Comparison of ENCODE assay signal across 8 mouse cellular contexts in genomic region chr14:105176381-105177168, GRCm38 (mm10). TPM values are rescaled to one million over a fixed set of nuclear protein-coding genes. Genes with fewer than 3 reads are reported as not detected.
DNase-seq lines count a peak whose midpoint lies in the region; ATAC-seq and TF ChIP-seq lines count a peak whose summit lies in the region.

No protein-coding gene starts in this region.

- no peak for TF ChIP-seq CTCF in kidney, adult 2 months (conservative IDR thresholded peaks at IDR 0.05; ENCODE audit: insufficient read depth, insufficient read length, low read depth, low read length)
- TF ChIP-seq CTCF in liver, embryonic 14.5 days (IDR thresholded peaks at IDR 0.05; ENCODE audit: low read depth): no peak

- no peak for TF ChIP-seq POLR2A in kidney, adult 2 months (IDR thresholded peaks at IDR 0.05; ENCODE audit: low read depth, low read length)

- peaks cover 15% of the 10 kb centered on the region for H3K4me1 ChIP-seq in kidney, adult 2 months (ENCODE audit: control insufficient read depth, insufficient read depth, low read length)
- H3K4me1 ChIP-seq in liver, embryonic 14.5 days (replicated peaks; ENCODE audit: control insufficient read depth in 2 of 2, insufficient read depth in 2 of 2, low read length in 1 of 2): peaks cover 15 to 16% of the 10 kb centered on the region in 2 experiments

- TF ChIP-seq EP300 in liver, embryonic 14.5 days (IDR thresholded peaks at IDR 0.05; ENCODE audit: low read depth): no peak

- no peaks in the 10 kb centered on the region for H3K36me3 ChIP-seq in kidney, adult 2 months (ENCODE audit: control insufficient read depth, insufficient read depth, low read length)
- H3K36me3 ChIP-seq in liver, embryonic 14.5 days (replicated peaks; ENCODE audit: control insufficient read depth, insufficient read depth, low read depth): no peaks in the 10 kb centered on the region

- H3K27me3 ChIP-seq in kidney, adult 2 months (replicated peaks; ENCODE audit: control insufficient read depth, insufficient read depth, low read length): no peaks in the 10 kb centered on the region
- H3K27me3 ChIP-seq in liver, embryonic 14.5 days (ENCODE audit: control insufficient read depth, insufficient read depth, low read length): no peaks in the 10 kb centered on the region

- H3K27ac ChIP-seq in kidney, adult 2 months (ENCODE audit: insufficient read depth, low read depth, low read length): peak overlapping the region; percentile 88
- peak overlapping the region; percentile 69 for H3K27ac ChIP-seq in liver, embryonic 14.5 days

- ATAC-seq in frontal cortex, adult (ENCODE audit: low TSS enrichment): peak; percentile 45
- ATAC-seq in liver, embryonic 14.5 days (ENCODE audit: insufficient read depth): peak; percentile 70

- WGBS in kidney, adult 2 months: 1% methylated on average over 71 of the region's 74 CpGs
- under 1% methylated on average over 71 of the region's 74 CpGs for WGBS in liver, embryonic 14.5 days (ENCODE audit: insufficient replicate concordance)

- H3K4me2 ChIP-seq in liver, embryonic 14.5 days (ENCODE audit: low read depth): peak overlapping the region; percentile 92

- no peaks in the 10 kb centered on the region for H3K9me3 ChIP-seq in liver, embryonic 14.5 days (ENCODE audit: control insufficient read depth, low read length)

- DNase-seq in thymus, adult 18-20 months: peak; percentile 31 to 32
- DNase-seq in thymus, postnatal 4 days: no peak
- peak; percentile 31 for DNase-seq in c-Kit-positive CD71-positive TER-119-positive erythroid progenitor cells, embryonic 14.5 days (ENCODE audit: low spot score)
- DNase-seq in kidney, adult 2 months: peak; percentile 56
- DNase-seq in liver, embryonic 14.5 days (ENCODE audit: low read depth in 3 of 3, low spot score in 3 of 3): no peak
- DNase-seq in natural killer cell, adult 2 months (ENCODE audit: low spot score in 2 of 2): peak; percentile 11 to 27
- no peak for DNase-seq in T-cell, adult 2 months (ENCODE audit: low spot score)

- H3K9ac ChIP-seq in liver, embryonic 14.5 days (replicated peaks): peak overlapping the region; percentile 82

- H3K4me3 ChIP-seq in kidney, adult 2 months (ENCODE audit: insufficient read depth, low read depth, low read length): peak overlapping the region; percentile 88
- peak overlapping the region; percentile 92 to 93 for H3K4me3 ChIP-seq in liver, embryonic 14.5 days (ENCODE audit: insufficient read depth in 1 of 2, low read depth in 2 of 2, low read length in 2 of 2)

RNA-seq across cellular contexts. Expression of gene Rbm26, which starts 0.6 kb away (rescaled TPM):
- polyA plus RNA-seq in kidney, adult 2 months (2012; rRNA removed): 8.3 and 8.7 TPM in 2 replicates
- polyA plus RNA-seq in liver, embryonic 14.5 days (2012; rRNA removed): 8.6 and 11.7 TPM in 2 replicates
- 9.0 and 9.1 TPM in 2 replicates for polyA plus RNA-seq in liver, embryonic 14.5 days (2014; fragmentation: Nextera tagmentation; extraction: Ambion mirVana)

Comparison
In these comparisons a context has a peak if more than half of its experiments do, and no peak if none do; other contexts are left out.
1. DNase-seq: peak in thymus, adult 18-20 months (2 of 2), c-Kit-positive CD71-positive TER-119-positive erythroid progenitor cells, embryonic 14.5 days (single experiment), kidney, adult 2 months (single experiment) and natural killer cell, adult 2 months (2 of 2); none in thymus, postnatal 4 days (single experiment), liver, embryonic 14.5 days (0 of 3) and T-cell, adult 2 months (single experiment).